Mouse (Mus musculus): ENCODE results near the gene Trpc4. TPM values are rescaled to one million over a fixed set of nuclear protein-coding genes. Genes with fewer than 3 reads are reported as not detected.

The Trpc4 gene
- polyA plus RNA-seq, 1 experiment, result not detected

GRCm38 (mm10) chr3:54222549-54222948 is 66.7 kb downstream of the Trpc4 start:
- H3K4me1 ChIP-seq (ENCODE audit: control insufficient read depth, insufficient read depth, insufficient read length), result no peaks in the 10 kb centered on the region
- 85% methylated on average over 8 of the region's 8 CpGs for WGBS
- H3K4me3 ChIP-seq (ENCODE audit: extremely low read depth, insufficient read depth, insufficient read length), result no peak overlapping the region
- H3K27me3 ChIP-seq (ENCODE audit: control insufficient read depth, insufficient read depth, low read length), result no peaks in the 10 kb centered on the region
- no peaks in the 10 kb centered on the region for H3K36me3 ChIP-seq (ENCODE audit: control insufficient read depth, insufficient read depth, low read length)
- no peak overlapping the region for H3K27ac ChIP-seq (ENCODE audit: insufficient read depth, low read length)
- TF ChIP-seq POLR2A (IDR thresholded peaks at IDR 0.05; ENCODE audit: low read depth, low read length), result no peak
- no peak for TF ChIP-seq CTCF (IDR thresholded peaks at IDR 0.05; ENCODE audit: extremely low read depth, insufficient read depth, insufficient read length, insufficient replicate concordance)
- DNase-seq (ENCODE audit: low read depth in 1 of 2, low spot score in 2 of 2), result no peak

GRCm38 (mm10) chr3:54228463-54228862 is 72.6 kb downstream of the Trpc4 start:
- no peaks in the 10 kb centered on the region for H3K36me3 ChIP-seq (ENCODE audit: control insufficient read depth, insufficient read depth, low read length)
- WGBS, result 83% methylated on average over 4 of the region's 4 CpGs
- no peak overlapping the region for H3K27ac ChIP-seq (ENCODE audit: insufficient read depth, low read length)
- H3K4me1 ChIP-seq (ENCODE audit: control insufficient read depth, insufficient read depth, insufficient read length), result no peaks in the 10 kb centered on the region
- no peaks in the 10 kb centered on the region for H3K27me3 ChIP-seq (ENCODE audit: control insufficient read depth, insufficient read depth, low read length)
- H3K4me3 ChIP-seq (ENCODE audit: extremely low read depth, insufficient read depth, insufficient read length), result no peak overlapping the region
- no peak for DNase-seq (ENCODE audit: low read depth in 1 of 2, low spot score in 2 of 2)
- no peak for TF ChIP-seq CTCF (IDR thresholded peaks at IDR 0.05; ENCODE audit: extremely low read depth, insufficient read depth, insufficient read length, insufficient replicate concordance)
- TF ChIP-seq POLR2A (IDR thresholded peaks at IDR 0.05; ENCODE audit: low read depth, low read length), result no peak

DNA sequence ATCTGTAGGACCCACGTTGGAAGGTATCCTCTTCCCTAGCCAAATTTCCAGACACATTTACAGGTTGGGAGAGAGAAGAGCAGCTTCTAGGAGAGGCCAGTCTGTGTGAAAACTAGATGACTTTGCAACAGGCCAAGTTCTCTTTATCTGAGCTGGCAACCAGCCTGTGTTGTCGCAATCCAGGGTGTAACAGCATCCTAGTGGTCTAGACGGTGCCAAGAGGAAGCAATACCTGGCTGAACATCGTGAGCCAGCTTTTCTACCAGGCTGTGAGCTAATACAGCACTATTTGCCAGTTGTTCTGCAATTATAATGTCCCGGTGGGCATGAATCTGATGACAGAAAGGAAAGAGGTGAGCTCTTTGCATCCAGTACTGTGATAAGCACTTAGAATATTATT is 83.1 kb downstream of the Trpc4 start:
- WGBS, result 54% methylated on average over 5 of the region's 5 CpGs
- no peak overlapping the region for H3K4me3 ChIP-seq (ENCODE audit: extremely low read depth, insufficient read depth, insufficient read length)
- H3K27ac ChIP-seq (ENCODE audit: insufficient read depth, low read length), result no peak overlapping the region
- no peak for DNase-seq (ENCODE audit: low read depth in 1 of 2, low spot score in 2 of 2)
- no peaks in the 10 kb centered on the region for H3K36me3 ChIP-seq (ENCODE audit: control insufficient read depth, insufficient read depth, low read length)
- TF ChIP-seq POLR2A (IDR thresholded peaks at IDR 0.05; ENCODE audit: low read depth, low read length) (no peak), CTCF (IDR thresholded peaks at IDR 0.05; ENCODE audit: extremely low read depth, insufficient read depth, insufficient read length, insufficient replicate concordance) (no peak)
- no peaks in the 10 kb centered on the region for H3K4me1 ChIP-seq (ENCODE audit: control insufficient read depth, insufficient read depth, insufficient read length)
- H3K27me3 ChIP-seq (ENCODE audit: control insufficient read depth, insufficient read depth, low read length), result no peaks in the 10 kb centered on the region

DNA sequence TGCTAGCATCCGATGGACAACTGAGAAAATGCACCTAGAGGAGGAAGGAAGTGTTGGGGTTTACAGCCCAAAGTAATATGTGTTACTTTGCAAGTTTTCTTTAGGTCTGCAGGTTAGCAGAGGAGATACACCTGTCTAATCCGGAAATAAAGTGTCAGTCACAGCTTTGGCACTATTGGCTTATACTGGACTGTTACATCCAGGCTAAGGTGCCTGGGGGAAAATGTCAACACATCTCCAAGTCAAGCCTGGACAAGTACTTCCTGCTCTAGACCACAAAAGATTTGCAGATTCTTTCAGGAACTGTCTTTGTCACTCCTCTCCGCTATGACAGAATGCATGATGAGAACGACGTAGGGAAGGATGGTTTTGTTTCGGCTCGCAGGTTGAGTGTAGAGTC is 83.6 kb downstream of the Trpc4 start:
- 87% methylated on average over 7 of the region's 7 CpGs for WGBS
- no peaks in the 10 kb centered on the region for H3K36me3 ChIP-seq (ENCODE audit: control insufficient read depth, insufficient read depth, low read length)
- no peaks in the 10 kb centered on the region for H3K4me1 ChIP-seq (ENCODE audit: control insufficient read depth, insufficient read depth, insufficient read length)
- no peak overlapping the region for H3K4me3 ChIP-seq (ENCODE audit: extremely low read depth, insufficient read depth, insufficient read length)
- no peak for DNase-seq (ENCODE audit: low read depth in 1 of 2, low spot score in 2 of 2)
- no peak overlapping the region for H3K27ac ChIP-seq (ENCODE audit: insufficient read depth, low read length)
- TF ChIP-seq CTCF (IDR thresholded peaks at IDR 0.05; ENCODE audit: extremely low read depth, insufficient read depth, insufficient read length, insufficient replicate concordance), result no peak
- TF ChIP-seq POLR2A (IDR thresholded peaks at IDR 0.05; ENCODE audit: low read depth, low read length), result no peak
- no peaks in the 10 kb centered on the region for H3K27me3 ChIP-seq (ENCODE audit: control insufficient read depth, insufficient read depth, low read length)

- no peaks in the 10 kb centered on the region for H3K27me3 ChIP-seq (ENCODE audit: control insufficient read depth, insufficient read depth, low read length)
- TF ChIP-seq POLR2A (IDR thresholded peaks at IDR 0.05; ENCODE audit: low read depth, low read length) (no peak), CTCF (IDR thresholded peaks at IDR 0.05; ENCODE audit: extremely low read depth, insufficient read depth, insufficient read length, insufficient replicate concordance) (no peak)
- WGBS, result 77% methylated on average over 1 of the region's 1 CpGs
- no peak for DNase-seq (ENCODE audit: low read depth in 1 of 2, low spot score in 2 of 2)
- no peak overlapping the region for H3K4me3 ChIP-seq (ENCODE audit: extremely low read depth, insufficient read depth, insufficient read length)
- H3K36me3 ChIP-seq (ENCODE audit: control insufficient read depth, insufficient read depth, low read length), result no peaks in the 10 kb centered on the region
- no peak overlapping the region for H3K27ac ChIP-seq (ENCODE audit: insufficient read depth, low read length)
- H3K4me1 ChIP-seq (ENCODE audit: control insufficient read depth, insufficient read depth, insufficient read length), result no peaks in the 10 kb centered on the region
Measured at GRCm38 (mm10) chr3:54243136-54243535, 87.3 kb downstream of the Trpc4 start.

- 82% methylated on average over 4 of the region's 4 CpGs for WGBS
- TF ChIP-seq POLR2A (IDR thresholded peaks at IDR 0.05; ENCODE audit: low read depth, low read length), result no peak
- no peak for TF ChIP-seq CTCF (IDR thresholded peaks at IDR 0.05; ENCODE audit: extremely low read depth, insufficient read depth, insufficient read length, insufficient replicate concordance)
- H3K4me1 ChIP-seq (ENCODE audit: control insufficient read depth, insufficient read depth, insufficient read length), result no peaks in the 10 kb centered on the region
- no peak overlapping the region for H3K27ac ChIP-seq (ENCODE audit: insufficient read depth, low read length)
- H3K27me3 ChIP-seq (ENCODE audit: control insufficient read depth, insufficient read depth, low read length), result no peaks in the 10 kb centered on the region
- no peak overlapping the region for H3K4me3 ChIP-seq (ENCODE audit: extremely low read depth, insufficient read depth, insufficient read length)
- no peaks in the 10 kb centered on the region for H3K36me3 ChIP-seq (ENCODE audit: control insufficient read depth, insufficient read depth, low read length)
- no peak for DNase-seq (ENCODE audit: low read depth in 1 of 2, low spot score in 2 of 2)
Measured at GRCm38 (mm10) chr3:54244729-54245465, 89.1 kb downstream of the Trpc4 start.

GRCm38 (mm10) chr3:54246416-54246815 is 90.6 kb downstream of the Trpc4 start:
- no peak for DNase-seq (ENCODE audit: low read depth in 1 of 2, low spot score in 2 of 2)
- 44% methylated on average over 2 of the region's 2 CpGs for WGBS
- H3K36me3 ChIP-seq (ENCODE audit: control insufficient read depth, insufficient read depth, low read length), result no peaks in the 10 kb centered on the region

More at GRCm38 (mm10) chr3:54246416-54246815, 90.6 kb downstream of the Trpc4 start:
- Histone ChIP-seq H3K27ac (ENCODE audit: insufficient read depth, low read length) (no peak overlapping the region), H3K4me1 (ENCODE audit: control insufficient read depth, insufficient read depth, insufficient read length) (no peaks in the 10 kb centered on the region), H3K27me3 (ENCODE audit: control insufficient read depth, insufficient read depth, low read length) (no peaks in the 10 kb centered on the region), H3K4me3 (ENCODE audit: extremely low read depth, insufficient read depth, insufficient read length) (no peak overlapping the region)
- TF ChIP-seq POLR2A (IDR thresholded peaks at IDR 0.05; ENCODE audit: low read depth, low read length), result no peak
- no peak for TF ChIP-seq CTCF (IDR thresholded peaks at IDR 0.05; ENCODE audit: extremely low read depth, insufficient read depth, insufficient read length, insufficient replicate concordance)

Data from spleen, adult 2 months (tissue).